27 mouse cellular contexts compared by ENCODE assay signal in genomic region chr1:38347346-38347745, GRCm38 (mm10).
"Had no signal": no experiment of that assay in that cellular context is flagged by ENCODE, and none has a peak within 500 bp of the region (broad histone marks: within the 10 kb centered on the region; RNA-seq: fewer than 3 reads in every experiment).

No protein-coding gene starts in this region.

- DNase-seq: cerebellum, adult 18-20 months; cerebellum, adult 2 months; cerebellum, adult 8-10 months; cerebellum, adult 9-10 months; cerebellum, adult 9-11 months; cerebellum, postnatal 10 days; cerebellum, postnatal 14 days; cerebellum, postnatal 25 days; cerebellum, postnatal 36 days; embryo, embryonic 11 days; forebrain, postnatal 0 days; gastrocnemius, adult 2 months; gastrocnemius, postnatal 10 days; gastrocnemius, postnatal 14 days; gastrocnemius, postnatal 25 days; gastrocnemius, postnatal 36 days; heart, adult 18-20 months had no signal

- H3K4me3 ChIP-seq: embryonic facial prominence, embryonic 12.5 days; embryonic facial prominence, embryonic 13.5 days; embryonic facial prominence, embryonic 15.5 days; erythroblast, embryonic 14.5 days; forebrain, embryonic 10.5 days; forebrain, embryonic 12.5 days; forebrain, embryonic 13.5 days; forebrain, embryonic 15.5 days; gastrocnemius, adult 2 months had no signal

- H3K4me1 ChIP-seq: embryonic facial prominence, embryonic 12.5 days; embryonic facial prominence, embryonic 15.5 days; forebrain, embryonic 10.5 days; forebrain, embryonic 12.5 days; forebrain, embryonic 13.5 days; forebrain, embryonic 15.5 days had no signal

- H3K36me3 ChIP-seq: embryonic facial prominence, embryonic 12.5 days; embryonic facial prominence, embryonic 13.5 days; embryonic facial prominence, embryonic 15.5 days; forebrain, embryonic 10.5 days; forebrain, embryonic 12.5 days; forebrain, embryonic 15.5 days had no signal

- H3K27me3 ChIP-seq: embryonic facial prominence, embryonic 12.5 days; embryonic facial prominence, embryonic 13.5 days; embryonic facial prominence, embryonic 15.5 days; forebrain, embryonic 12.5 days; forebrain, embryonic 13.5 days; forebrain, embryonic 15.5 days had no signal

- ATAC-seq: forebrain, embryonic 13.5 days; forebrain, embryonic 14.5 days; forebrain, embryonic 15.5 days; forebrain, embryonic 16.5 days; forebrain, postnatal 0 days had no signal

- H3K9ac ChIP-seq: embryonic facial prominence, embryonic 12.5 days; embryonic facial prominence, embryonic 13.5 days; embryonic facial prominence, embryonic 15.5 days; forebrain, embryonic 12.5 days; forebrain, embryonic 13.5 days; forebrain, embryonic 15.5 days; forebrain, postnatal 0 days had no signal

- H3K4me2 ChIP-seq: embryonic facial prominence, embryonic 12.5 days; embryonic facial prominence, embryonic 13.5 days; embryonic facial prominence, embryonic 15.5 days; forebrain, embryonic 12.5 days; forebrain, embryonic 13.5 days; forebrain, embryonic 15.5 days had no signal

- H3K9me3 ChIP-seq: embryonic facial prominence, embryonic 12.5 days; embryonic facial prominence, embryonic 13.5 days; embryonic facial prominence, embryonic 15.5 days; forebrain, embryonic 10.5 days; forebrain, embryonic 12.5 days; forebrain, embryonic 13.5 days; forebrain, embryonic 15.5 days had no signal

- H3K27ac ChIP-seq: embryonic facial prominence, embryonic 12.5 days; embryonic facial prominence, embryonic 13.5 days; embryonic facial prominence, embryonic 15.5 days; forebrain, embryonic 10.5 days; forebrain, embryonic 12.5 days; forebrain, embryonic 13.5 days; forebrain, embryonic 15.5 days; gastrocnemius, adult 2 months had no signal
